Mouse (Mus musculus) small intestine, adult 2 months (tissue): ENCODE measurements around the gene Usp17ld. TPM values are rescaled to one million over a fixed set of nuclear protein-coding genes. Genes with fewer than 3 reads are reported as not detected.
"Not testable (repeated sequence)": the region's sequence is repeated elsewhere in the genome, so short reads cannot be mapped to it uniquely, and the experiment has no call there.

Source experiments
- H3K27ac ChIP-seq: fragments of 200-500 bp; 2 replicates; pipeline ENCODE4 v1.5.1; 2012; ENCODE audit warnings: low read depth, low read length, control low read depth, inconsistent platforms; ENCODE audit not compliant: insufficient read depth
- H3K27me3 ChIP-seq: fragments of 200-500 bp; 2 replicates; pipeline ENCODE4 v1.6.1; 2012; ENCODE audit warnings: mild to moderate bottlenecking, moderate library complexity, low read length, inconsistent platforms; ENCODE audit not compliant: control insufficient read depth, insufficient read depth
- H3K36me3 ChIP-seq: fragments of 200-500 bp; 2 replicates; pipeline ENCODE4 v1.6.1; 2012; ENCODE audit warnings: mild to moderate bottlenecking, low read length, control low read depth, inconsistent platforms; ENCODE audit not compliant: control insufficient read depth, insufficient read depth
- H3K4me1 ChIP-seq: fragments of 200-500 bp; 2 replicates; pipeline ENCODE4 v1.6.1; 2012; ENCODE audit warnings: low read length, inconsistent platforms, mixed read lengths; ENCODE audit not compliant: control insufficient read depth, insufficient read depth, insufficient read length
- H3K4me3 ChIP-seq: fragments of 200-500 bp; 2 replicates; pipeline ENCODE4 v1.5.1; 2012; ENCODE audit warnings: low read depth, mild to moderate bottlenecking, control low read depth, inconsistent platforms, low read length, moderate library complexity
- CTCF ChIP-seq: fragments of 200-500 bp; IDR thresholded peaks from 2 replicates; pipeline ENCODE4 v1.5.1; 2012; ENCODE audit warnings: low read depth, mild to moderate bottlenecking, control low read depth, inconsistent platforms, low read length, moderate library complexity, mixed read lengths; ENCODE audit not compliant: insufficient replicate concordance, insufficient read length; ENCODE audit errors: extremely low read depth
- POLR2A ChIP-seq: fragments of 200-500 bp; IDR thresholded peaks from 2 replicates; pipeline ENCODE4 v1.6.1; 2012; ENCODE audit warnings: low read depth, mild to moderate bottlenecking, control low read depth, inconsistent platforms, low read length, moderate library complexity
- WGBS: fragments of 180-500 bp; shearing (Covaris S2); methylation state at CpG from one replicate; pipeline ENCODE4 v1.1.7; 2018; 5-methylcytosine and 5-hydroxymethylcytosine counted together
- polyA plus RNA-seq: library from polyadenylated mRNA; depleted of rRNA; stranded (reverse); fragments of >200 nt; gene quantifications from 2 replicates; pipeline ENCODE4 v1.2.3, GENCODE M21; 2012; rRNA removed

Usp17ld gene
- polyA plus RNA-seq: not detected in 2 replicates

DNA sequence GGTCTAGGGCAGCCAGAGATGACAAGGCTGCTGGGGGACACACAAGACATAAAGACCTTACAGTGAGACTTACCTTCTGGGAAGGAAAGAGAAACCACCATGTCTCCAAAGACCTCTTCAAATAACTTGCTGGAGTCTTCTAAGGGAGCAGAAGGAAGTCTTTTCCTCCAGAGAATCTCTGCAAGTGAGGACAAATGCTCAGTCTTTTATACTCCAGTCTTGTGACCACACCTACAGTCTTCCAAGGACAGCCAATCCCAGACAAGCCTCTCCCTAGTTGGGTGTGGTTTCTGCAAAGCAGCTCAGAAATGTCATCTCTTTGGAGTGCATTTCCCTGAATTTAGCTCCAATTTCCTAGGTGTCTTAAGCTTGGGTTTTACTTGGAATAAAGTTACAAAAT is at the start of gene Usp17ld:
TSS of gene Usp17ld (minus strand) at position 101 of the 400 bp plus-strand sequence.
- not testable (repeated sequence) for H3K4me3 ChIP-seq, H3K27me3 ChIP-seq, H3K27ac ChIP-seq, H3K36me3 ChIP-seq, H3K4me1 ChIP-seq

DNA sequence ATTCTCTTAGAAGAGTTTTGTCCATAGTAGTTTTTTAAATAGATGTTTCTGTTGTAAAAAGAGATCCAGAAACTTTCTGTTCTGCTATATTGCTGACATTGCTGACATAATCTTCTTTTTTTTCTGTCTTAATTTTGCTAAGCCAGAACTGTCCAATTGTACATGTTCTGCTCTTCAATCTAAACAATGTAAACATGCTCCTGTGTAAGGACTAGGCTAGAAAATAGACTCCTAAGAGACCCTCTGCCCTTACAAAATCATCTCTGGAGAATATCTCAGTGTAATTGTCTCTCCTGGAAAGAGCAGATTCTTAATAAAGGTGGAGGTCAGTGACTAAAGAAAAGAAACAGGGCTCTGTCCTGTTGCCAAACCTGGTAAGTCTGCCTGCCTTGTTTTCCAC is 35.6 kb downstream of the Usp17ld start, which contains the start of gene Olfr594:
TSS of gene Olfr594 (plus strand) at position 301 of the 400 bp plus-strand sequence.
- no peaks in the 10 kb centered on the region for H3K36me3 ChIP-seq
- TF ChIP-seq CTCF: no peak
- no peak for TF ChIP-seq POLR2A
- H3K4me1 ChIP-seq: no peaks in the 10 kb centered on the region
- H3K4me3 ChIP-seq: no peak within 1 kb of the TSS
- H3K27ac ChIP-seq: no peak within 1 kb of the TSS
- H3K27me3 ChIP-seq: no peaks in the 10 kb centered on the region

DNA sequence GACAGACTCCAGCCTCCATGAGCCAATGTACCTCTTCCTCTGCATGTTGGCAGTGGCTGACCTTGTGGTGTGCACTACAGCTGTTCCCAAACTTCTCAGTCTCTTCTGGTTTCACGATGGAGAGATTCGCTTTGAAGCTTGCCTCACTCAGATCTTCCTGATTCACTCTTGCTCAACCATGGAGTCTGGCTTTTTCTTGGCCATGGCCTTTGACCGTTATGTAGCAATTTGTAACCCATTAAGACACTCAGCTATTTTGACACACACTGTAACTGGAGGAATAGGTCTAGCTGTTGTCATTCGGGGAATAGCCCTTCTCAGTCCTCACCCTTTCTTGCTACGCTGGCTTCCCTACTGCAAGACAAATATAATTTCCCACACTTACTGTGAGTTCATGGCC is 40.3 kb downstream of the Usp17ld start:
- H3K27ac ChIP-seq, H3K27me3 ChIP-seq, H3K4me3 ChIP-seq, H3K4me1 ChIP-seq, H3K36me3 ChIP-seq: not testable (repeated sequence)
- WGBS: 80% methylated on average over 5 of the region's 5 CpGs

DNA sequence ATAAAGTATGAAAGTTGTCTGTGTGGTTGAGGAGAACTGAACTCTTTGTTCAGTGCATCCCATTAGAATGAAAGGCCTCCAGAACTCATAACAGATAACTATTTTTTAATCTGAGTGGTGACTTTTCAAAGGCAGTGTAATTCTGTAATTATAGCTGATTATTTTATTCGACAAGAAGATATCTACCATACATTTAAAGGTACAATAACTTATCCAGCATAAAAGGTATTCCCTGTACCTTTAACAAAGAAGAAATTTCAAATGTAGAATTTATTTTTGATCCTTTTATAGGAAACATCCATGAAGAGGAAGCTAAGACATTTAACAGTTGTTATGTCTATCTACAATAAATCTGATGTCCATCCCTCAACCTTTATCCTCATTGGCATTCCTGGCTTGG is 40.7 kb downstream of the Usp17ld start, which contains the start of gene Olfr593:
TSS of gene Olfr593 (plus strand) at position 301 of the 400 bp plus-strand sequence.
- Histone ChIP-seq H3K36me3 (no peaks in the 10 kb centered on the region), H3K4me1 (no peaks in the 10 kb centered on the region), H3K27ac (no peak within 1 kb of the TSS), H3K4me3 (no peak within 1 kb of the TSS), H3K27me3 (no peaks in the 10 kb centered on the region)
- WGBS: 69% methylated on average over 1 of the region's 1 CpGs
- TF ChIP-seq POLR2A (no peak), CTCF (no peak)

Other genes with a start within 250 kb of the Usp17ld start
- not detected in 2 replicates for gene Olfr582, start 214.5 kb downstream of the Usp17ld start, polyA plus RNA-seq
- not detected in 2 replicates for gene Olfr583, start 201.2 kb downstream of the Usp17ld start, polyA plus RNA-seq
- not detected in 2 replicates for gene Olfr584, start 170.6 kb downstream of the Usp17ld start, polyA plus RNA-seq
- gene Olfr585, start 154.8 kb downstream of the Usp17ld start, polyA plus RNA-seq: not detected in 2 replicates
- gene Olfr586, start 126.9 kb downstream of the Usp17ld start, polyA plus RNA-seq: not detected in 2 replicates
- not detected in 2 replicates for gene Olfr588-ps1, start 111.6 kb downstream of the Usp17ld start, polyA plus RNA-seq
- not detected in 2 replicates for gene Olfr589, start 96.1 kb downstream of the Usp17ld start, polyA plus RNA-seq
- not detected in 2 replicates for gene Olfr591, start 74.2 kb downstream of the Usp17ld start, polyA plus RNA-seq
- not detected in 2 replicates for gene Olfr592, start 67.7 kb downstream of the Usp17ld start, polyA plus RNA-seq
- not detected in 2 replicates for gene Olfr593, start 40.6 kb downstream of the Usp17ld start, polyA plus RNA-seq
- gene Olfr594, start 35.5 kb downstream of the Usp17ld start, polyA plus RNA-seq: not detected in 2 replicates
- not detected in 2 replicates for gene Olfr596, start 53.1 kb upstream of the Usp17ld start, polyA plus RNA-seq
- not detected in 2 replicates for gene Olfr597, start 63.8 kb upstream of the Usp17ld start, polyA plus RNA-seq
- not detected in 2 replicates for gene Olfr598, start 71.1 kb upstream of the Usp17ld start, polyA plus RNA-seq
- not detected in 2 replicates for gene Olfr599, start 83.4 kb upstream of the Usp17ld start, polyA plus RNA-seq
- not detected in 2 replicates for gene Olfr600, start 97.2 kb upstream of the Usp17ld start, polyA plus RNA-seq
- gene Olfr601, start 110.2 kb upstream of the Usp17ld start, polyA plus RNA-seq: not detected in 2 replicates
- gene Olfr603, start 133.7 kb upstream of the Usp17ld start, polyA plus RNA-seq: not detected in 2 replicates
- gene Usp17lc, start 162.6 kb upstream of the Usp17ld start, polyA plus RNA-seq: not detected in 2 replicates
- gene Olfr605, start 192.9 kb upstream of the Usp17ld start, polyA plus RNA-seq: not detected in 2 replicates
- gene Olfr606, start 196.5 kb upstream of the Usp17ld start, polyA plus RNA-seq: not detected in 2 replicates
- not detected in 2 replicates for gene Olfr607, start 211.6 kb upstream of the Usp17ld start, polyA plus RNA-seq
- gene Olfr608, start 217.4 kb upstream of the Usp17ld start, polyA plus RNA-seq: not detected in 2 replicates
- not detected in 2 replicates for gene Olfr609, start 245.6 kb upstream of the Usp17ld start, polyA plus RNA-seq